Mouse (Mus musculus): ENCODE results near the gene Tmcc1.

DNA sequence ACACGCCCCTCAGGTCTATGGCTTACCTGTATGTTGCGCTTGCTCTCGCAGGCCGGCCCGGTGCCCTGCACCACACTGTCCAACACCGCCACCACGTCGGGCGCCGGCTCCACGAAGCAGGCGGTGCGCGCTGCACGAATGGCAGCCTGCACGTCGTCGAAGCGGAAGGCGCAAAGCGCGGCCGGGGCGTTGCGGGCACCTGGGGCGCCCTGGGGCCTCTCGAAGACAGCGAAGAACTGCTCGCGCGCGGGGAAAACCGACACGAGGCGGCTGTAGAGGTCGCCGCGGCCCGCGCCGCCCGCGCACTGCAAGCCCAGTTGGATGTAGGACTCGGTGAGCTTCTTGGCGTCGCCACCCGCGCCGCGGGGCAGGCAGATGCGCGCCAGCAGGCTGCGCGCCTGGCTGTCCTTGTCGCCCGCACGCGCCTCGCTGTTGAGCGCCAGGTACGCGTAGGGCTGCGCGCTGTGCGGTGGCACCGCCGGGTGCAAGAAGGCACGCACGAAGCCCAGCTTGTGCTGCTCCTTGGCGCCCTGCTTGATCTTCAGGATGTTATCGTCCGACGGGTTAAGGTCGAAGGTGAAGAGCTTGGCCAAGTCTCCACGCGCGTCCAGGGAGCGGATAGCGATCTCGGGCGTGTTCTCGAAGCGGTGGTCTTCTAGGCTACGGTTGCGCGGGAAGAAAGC is 199.7 kb downstream of the Tmcc1 start:
- TF ChIP-seq CTCF (IDR thresholded peaks at IDR 0.05; ENCODE audit: low read depth, low read length) = no peak
- no peak for TF ChIP-seq POLR2A (IDR thresholded peaks at IDR 0.05; ENCODE audit: extremely low read depth, insufficient read depth, low read length)
